Mouse (Mus musculus): ENCODE results near the gene Gstm5. TPM values are rescaled to one million over a fixed set of nuclear protein-coding genes. Genes with fewer than 3 reads are reported as not detected.
"Not testable (repeated sequence)": the region's sequence is repeated elsewhere in the genome, so short reads cannot be mapped to it uniquely, and the experiment has no call there.

The Gstm5 gene
- polyA plus RNA-seq (2012; ENCODE audit: insufficient read depth, insufficient read length, missing spikeins) = 117 and 121 TPM in 2 replicates

GRCm38 (mm10) chr3:107895720-107896569 is at the start of gene Gstm5:
Gene Gstm5 (plus strand): TSS chr3:107895821.
- Histone ChIP-seq H3K4me1 (ENCODE audit: control insufficient read depth, insufficient read depth, insufficient read length, low read length) (peaks cover 3% of the 10 kb centered on the region), H3K4me3 (ENCODE audit: insufficient read depth, low read depth, low read length) (peak within 1 kb of the TSS; percentile 57), H3K27ac (replicated peaks; ENCODE audit: low read depth, low read length) (no peak within 1 kb of the TSS)

- peaks cover 14% of the 10 kb centered on the region; the same call in 1 of the 2 replicates for H3K4me1 ChIP-seq (ENCODE audit: control insufficient read depth, insufficient read depth, insufficient read length, low read length)
- no peak overlapping the region for H3K27ac ChIP-seq (replicated peaks; ENCODE audit: low read depth, low read length)
- no peak overlapping the region for H3K4me3 ChIP-seq (ENCODE audit: insufficient read depth, low read depth, low read length)
Measured at GRCm38 (mm10) chr3:107846175-107846574, 49.4 kb upstream of the Gstm5 start.

- Histone ChIP-seq H3K4me3 (ENCODE audit: insufficient read depth, low read depth, low read length) (no peak overlapping the region), H3K4me1 (ENCODE audit: control insufficient read depth, insufficient read depth, insufficient read length, low read length) (peaks cover 14% of the 10 kb centered on the region; the same call in 1 of the 2 replicates), H3K27ac (replicated peaks; ENCODE audit: low read depth, low read length) (no peak overlapping the region)
Measured at GRCm38 (mm10) chr3:107846835-107847234, 48.8 kb upstream of the Gstm5 start.

DNA sequence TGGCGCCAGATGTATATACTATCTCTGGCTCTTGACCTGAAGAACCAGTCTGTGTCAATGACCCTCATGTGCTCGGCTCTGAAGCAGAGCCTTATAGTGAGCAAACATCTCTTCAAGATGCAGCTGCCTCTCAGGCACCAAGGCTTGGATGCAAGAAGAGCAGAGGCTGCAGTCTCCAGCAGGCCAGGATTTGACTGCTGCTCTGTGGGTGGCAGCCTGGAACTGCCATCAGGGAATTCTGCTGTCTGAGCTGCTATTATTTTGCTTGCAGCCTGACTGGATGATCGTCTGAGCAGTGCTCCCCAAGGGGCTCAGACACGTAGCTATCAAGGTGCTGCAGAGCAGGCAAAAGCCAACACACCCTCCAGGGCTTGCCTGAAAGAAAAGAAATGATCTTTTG is 47.5 kb upstream of the Gstm5 start:
- H3K4me3 ChIP-seq (ENCODE audit: insufficient read depth, low read depth, low read length) = no peak overlapping the region
- peaks cover 14% of the 10 kb centered on the region; the same call in 1 of the 2 replicates for H3K4me1 ChIP-seq (ENCODE audit: control insufficient read depth, insufficient read depth, insufficient read length, low read length)
- H3K27ac ChIP-seq (replicated peaks; ENCODE audit: low read depth, low read length) = no peak overlapping the region

DNA sequence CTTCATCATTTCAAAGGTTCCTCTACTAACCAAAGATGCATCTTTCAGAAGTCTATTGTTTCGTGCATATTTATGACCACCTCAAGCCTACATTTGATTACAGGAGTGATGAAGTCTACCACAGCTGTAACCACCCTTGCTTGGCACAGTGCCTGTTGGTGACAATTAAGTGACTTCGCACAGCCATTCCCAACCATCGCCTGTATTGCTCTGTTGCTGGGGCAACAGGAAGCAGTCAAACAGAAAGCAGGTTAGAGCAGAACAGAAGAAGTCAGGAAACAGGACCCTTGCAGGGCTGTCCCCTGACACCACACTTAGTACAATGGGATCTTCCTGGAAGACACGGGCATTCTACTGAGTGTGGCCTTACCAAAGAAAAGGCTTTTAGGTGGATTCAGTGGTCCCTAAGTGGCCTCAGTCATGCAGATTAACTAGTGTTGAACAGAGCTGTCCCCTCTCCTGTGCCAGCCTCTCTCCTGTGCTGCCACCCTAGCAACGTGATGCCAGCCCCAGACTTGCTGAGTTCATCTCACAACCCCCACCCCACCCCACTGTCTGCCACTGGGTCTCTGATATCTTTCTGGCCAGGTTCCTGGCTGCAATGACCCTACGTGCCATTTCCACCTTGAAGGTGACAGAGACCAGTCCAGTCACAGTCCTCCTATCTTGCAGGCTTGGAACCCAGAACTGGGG is 46.5 kb upstream of the Gstm5 start:
- Histone ChIP-seq H3K4me3 (ENCODE audit: insufficient read depth, low read depth, low read length) (no peak overlapping the region), H3K4me1 (ENCODE audit: control insufficient read depth, insufficient read depth, insufficient read length, low read length) (peaks cover 14% of the 10 kb centered on the region; the same call in 1 of the 2 replicates), H3K27ac (replicated peaks; ENCODE audit: low read depth, low read length) (no peak overlapping the region)

DNA sequence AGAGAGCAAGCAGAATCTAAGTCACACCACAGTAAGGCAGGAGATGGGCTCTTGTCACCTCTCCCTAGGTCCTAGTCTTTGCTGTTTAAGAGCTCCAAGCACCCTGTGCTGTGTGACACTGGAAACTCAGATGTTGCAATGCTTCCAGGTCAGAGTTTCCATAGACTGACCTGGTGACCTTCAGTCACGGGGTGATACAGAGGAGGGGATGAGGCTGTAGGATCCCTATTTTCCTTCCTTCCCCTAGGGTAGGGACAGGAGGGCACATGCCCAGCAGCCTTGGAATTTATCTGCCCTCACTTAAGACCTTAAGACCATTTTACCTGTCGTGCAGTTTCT is 46.0 kb upstream of the Gstm5 start:
- H3K4me1 ChIP-seq (ENCODE audit: control insufficient read depth, insufficient read depth, insufficient read length, low read length) = peaks cover 13% of the 10 kb centered on the region; the same call in 1 of the 2 replicates
- H3K4me3 ChIP-seq (ENCODE audit: insufficient read depth, low read depth, low read length) = no peak overlapping the region
- H3K27ac ChIP-seq (replicated peaks; ENCODE audit: low read depth, low read length) = no peak overlapping the region

- Histone ChIP-seq H3K4me1 (ENCODE audit: control insufficient read depth, insufficient read depth, insufficient read length, low read length) (peaks cover 12% of the 10 kb centered on the region; the same call in 1 of the 2 replicates), H3K4me3 (ENCODE audit: insufficient read depth, low read depth, low read length) (no peak overlapping the region), H3K27ac (replicated peaks; ENCODE audit: low read depth, low read length) (no peak overlapping the region)
Measured at GRCm38 (mm10) chr3:107850418-107851031, 45.1 kb upstream of the Gstm5 start.

DNA sequence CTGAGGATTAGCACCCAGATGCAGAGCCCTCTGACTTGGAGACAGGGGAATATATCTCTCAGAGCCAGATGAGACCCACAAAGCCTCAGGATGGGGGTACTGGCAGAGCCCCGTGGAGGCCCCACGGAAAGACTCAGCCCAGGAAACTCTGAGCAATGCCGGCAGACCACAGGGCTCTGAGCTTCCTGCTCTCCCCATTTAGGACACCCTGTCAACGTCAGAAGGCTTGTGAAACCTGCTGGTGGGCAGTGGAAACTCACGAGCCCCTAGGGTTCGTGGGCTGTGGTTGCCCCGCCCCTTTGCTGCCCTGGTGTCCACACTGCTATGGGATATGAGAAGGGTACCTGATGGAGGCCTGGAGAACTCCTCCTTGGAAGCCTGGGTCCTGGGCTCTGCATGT is 42.8 kb upstream of the Gstm5 start:
- no peak overlapping the region for H3K27ac ChIP-seq (replicated peaks; ENCODE audit: low read depth, low read length)
- H3K4me3 ChIP-seq (ENCODE audit: insufficient read depth, low read depth, low read length) = no peak overlapping the region
- H3K4me1 ChIP-seq (ENCODE audit: control insufficient read depth, insufficient read depth, insufficient read length, low read length) = peaks cover 12% of the 10 kb centered on the region; the same call in 1 of the 2 replicates

DNA sequence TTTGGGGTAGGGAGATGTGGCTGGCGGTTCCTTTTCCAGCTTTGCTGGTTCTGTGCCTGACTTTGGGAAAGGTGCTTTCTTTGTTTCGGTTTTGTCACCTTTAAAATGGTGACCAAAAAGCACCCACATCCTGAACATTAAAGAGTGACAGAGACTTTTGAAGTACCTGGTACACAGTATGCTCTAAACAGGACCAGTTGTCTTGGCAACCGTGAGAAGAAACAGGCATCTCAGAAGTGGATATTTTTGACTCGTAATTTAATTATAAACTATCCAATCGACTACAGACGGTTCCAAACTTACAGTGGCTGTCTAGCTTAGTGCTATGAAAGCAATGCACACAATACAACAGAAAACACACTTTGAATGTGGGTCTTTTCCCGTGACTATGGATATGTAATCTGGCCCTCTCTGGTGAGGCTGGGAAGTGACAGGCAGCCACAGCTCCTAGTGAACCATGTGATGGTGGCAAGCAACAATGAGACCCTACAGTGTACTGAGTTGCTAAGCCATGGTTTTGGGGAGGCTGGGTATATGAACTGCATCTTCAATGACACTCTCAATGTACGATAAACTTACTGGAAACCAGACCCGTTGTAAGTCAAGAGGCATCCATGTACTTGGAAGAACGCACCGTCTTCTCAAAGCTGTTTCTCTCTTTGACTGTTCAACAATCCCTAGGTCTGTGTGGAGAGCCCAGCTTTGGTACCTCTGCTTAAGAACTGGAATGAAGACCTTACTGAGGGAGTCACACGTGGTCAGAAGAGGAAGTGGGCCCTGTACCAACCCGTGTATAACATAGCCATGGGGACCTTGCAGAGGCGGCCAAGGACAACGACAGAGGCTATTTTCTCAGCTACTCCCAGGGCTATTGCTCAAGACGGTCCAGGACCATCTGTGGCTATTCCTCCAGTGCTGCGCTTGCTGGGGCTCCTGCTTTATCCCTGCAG is 42.1 kb upstream of the Gstm5 start:
- Histone ChIP-seq H3K27ac (replicated peaks; ENCODE audit: low read depth, low read length) (no peak overlapping the region), H3K4me3 (ENCODE audit: insufficient read depth, low read depth, low read length) (no peak overlapping the region), H3K4me1 (ENCODE audit: control insufficient read depth, insufficient read depth, insufficient read length, low read length) (peaks cover 12% of the 10 kb centered on the region; the same call in 1 of the 2 replicates)

GRCm38 (mm10) chr3:107855368-107855767 is 40.3 kb upstream of the Gstm5 start:
- no peak overlapping the region for H3K27ac ChIP-seq (replicated peaks; ENCODE audit: low read depth, low read length)
- no peak overlapping the region for H3K4me3 ChIP-seq (ENCODE audit: insufficient read depth, low read depth, low read length)
- 0 out of 2 replicates have a peak, but pooled peaks cover 1% of the 10 kb centered on the region for H3K4me1 ChIP-seq (ENCODE audit: control insufficient read depth, insufficient read depth, insufficient read length, low read length)

- Histone ChIP-seq H3K27ac (replicated peaks; ENCODE audit: low read depth, low read length) (no peak overlapping the region), H3K4me3 (ENCODE audit: insufficient read depth, low read depth, low read length) (no peak overlapping the region), H3K4me1 (ENCODE audit: control insufficient read depth, insufficient read depth, insufficient read length, low read length) (no peaks in the 10 kb centered on the region)
Measured at GRCm38 (mm10) chr3:107857646-107858045, 38.0 kb upstream of the Gstm5 start.

DNA sequence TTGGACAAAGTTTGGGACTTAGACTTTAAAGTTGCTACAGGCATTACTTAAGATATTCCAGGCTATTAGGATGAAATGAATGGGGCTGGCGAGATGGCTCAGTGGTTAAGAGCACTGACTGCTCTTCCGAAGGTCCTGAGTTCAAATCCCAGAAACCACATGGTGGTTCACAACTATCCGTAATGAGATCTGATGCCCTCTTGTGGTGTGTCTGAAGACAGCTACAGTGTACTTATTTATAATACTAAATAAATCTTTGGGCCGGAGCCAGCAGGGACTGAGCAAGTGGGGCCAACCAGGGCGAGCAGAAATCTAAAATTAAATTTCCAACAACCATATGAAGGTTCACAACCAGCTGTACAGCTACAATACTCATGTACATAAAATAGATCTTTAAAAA is 34.1 kb upstream of the Gstm5 start:
- H3K4me3 ChIP-seq (ENCODE audit: insufficient read depth, low read depth, low read length); H3K27ac ChIP-seq (replicated peaks; ENCODE audit: low read depth, low read length): not testable (repeated sequence)

DNA sequence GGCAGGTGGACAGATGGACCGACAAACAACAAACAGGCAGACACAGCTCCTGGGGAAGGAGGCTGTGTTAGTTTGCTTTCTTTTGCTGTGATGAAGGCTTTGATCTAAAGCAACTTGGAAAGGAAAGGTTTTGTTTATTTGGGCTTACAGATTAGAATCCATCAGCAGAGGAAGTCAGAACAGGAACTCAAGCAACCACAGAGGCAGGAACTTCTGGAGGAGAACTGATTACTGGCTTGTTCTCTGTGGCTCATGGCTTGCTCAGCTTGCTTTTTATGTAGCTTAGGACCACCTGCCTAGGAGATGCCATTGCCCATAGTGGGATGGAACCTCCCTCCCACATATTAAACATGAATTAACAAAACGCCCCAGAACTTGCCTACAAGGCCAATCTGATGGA is 33.1 kb upstream of the Gstm5 start:
- Histone ChIP-seq H3K4me1 (ENCODE audit: control insufficient read depth, insufficient read depth, insufficient read length, low read length) (no peaks in the 10 kb centered on the region), H3K4me3 (ENCODE audit: insufficient read depth, low read depth, low read length) (no peak overlapping the region), H3K27ac (replicated peaks; ENCODE audit: low read depth, low read length) (no peak overlapping the region)

More for the DNA sequence above, 34.1 kb upstream of the Gstm5 start:
- not testable (repeated sequence) for H3K4me1 ChIP-seq (ENCODE audit: control insufficient read depth, insufficient read depth, insufficient read length, low read length)

- Histone ChIP-seq H3K4me1 (ENCODE audit: control insufficient read depth, insufficient read depth, insufficient read length, low read length) (no peaks in the 10 kb centered on the region), H3K4me3 (ENCODE audit: insufficient read depth, low read depth, low read length) (no peak overlapping the region), H3K27ac (replicated peaks; ENCODE audit: low read depth, low read length) (no peak overlapping the region)
Measured at GRCm38 (mm10) chr3:107863471-107863870, 32.1 kb upstream of the Gstm5 start.
